Mouse (Mus musculus) granulocyte monocyte progenitor cell, adult 5-6 weeks (primary cell): ENCODE measurements at regions not wholly inside any gene's neighbourhood (a gene's known extent, or its start where the extent isn't known, plus 50 kb on each side); places are given as distances from the start of the nearest gene placed in this dataset.

ENCODE experiments used
- ATAC-seq: replicated peaks from 2 replicates; pipeline ENCODE4 v1.8.0; 2016; ENCODE audit warnings: mild to moderate bottlenecking, moderate TSS enrichment, inconsistent platforms; ENCODE audit not compliant: poor library complexity, severe bottlenecking

DNA sequence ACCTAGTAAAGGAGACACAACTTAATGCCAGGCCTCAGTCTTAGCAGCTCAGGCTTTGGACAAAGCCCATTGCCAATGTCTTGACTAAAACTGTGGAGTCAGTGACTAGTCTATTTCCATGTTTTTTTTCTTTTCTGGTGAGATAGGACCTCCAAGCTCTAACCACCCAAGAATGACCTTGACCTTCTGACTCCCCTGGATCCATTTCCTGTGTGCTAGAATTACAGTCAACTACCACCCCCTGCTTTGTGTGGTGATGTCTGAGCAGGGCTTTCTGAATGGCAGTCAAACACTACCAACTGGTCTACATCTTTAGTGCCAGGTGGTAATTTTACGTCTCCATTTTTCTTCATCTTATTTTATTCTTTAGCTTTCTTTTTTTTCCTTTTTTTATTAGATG is 51.3 kb upstream of the Rnf138rt1 start:
- ATAC-seq, result no peak

DNA sequence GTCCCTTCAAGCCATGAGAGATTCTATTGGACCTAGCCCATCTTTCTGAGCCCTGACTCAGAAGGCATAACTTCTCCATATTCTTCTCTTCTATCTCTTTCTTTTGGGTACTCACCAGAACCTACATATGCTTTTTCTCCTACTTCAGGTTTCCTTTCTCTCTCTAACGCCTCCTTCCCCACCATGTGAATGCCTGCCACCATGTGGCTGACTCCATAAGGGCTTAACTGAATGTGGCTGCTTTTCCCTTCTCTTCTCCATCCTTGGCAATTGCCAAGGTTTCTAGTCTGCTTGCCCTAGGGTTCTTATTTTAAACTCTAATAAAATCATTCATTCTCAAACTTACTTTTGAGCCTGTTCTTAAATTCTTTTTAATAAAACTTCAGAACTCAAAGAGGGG is 53.7 kb upstream of the Rnf138rt1 start:
- no peak for ATAC-seq

DNA sequence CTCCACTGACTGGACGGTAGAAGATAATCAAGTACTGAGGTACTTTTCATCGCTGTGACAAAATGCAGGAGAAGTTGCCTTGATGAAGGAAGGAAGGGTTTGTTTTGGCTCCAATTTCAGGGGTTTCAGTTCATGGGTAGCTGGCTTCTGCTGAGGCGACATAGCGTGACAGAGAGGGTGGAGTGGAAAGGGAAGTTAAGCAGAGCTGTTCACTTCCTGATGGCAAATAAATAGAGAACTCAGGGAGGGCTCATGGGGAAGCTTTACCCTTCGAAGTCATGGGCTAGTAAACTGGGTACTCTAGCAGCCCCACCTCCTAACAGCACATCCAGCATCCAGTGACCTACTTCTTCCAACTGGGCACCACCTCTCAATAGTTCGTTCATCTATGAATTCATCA is 61.2 kb upstream of the Rnf138rt1 start:
- ATAC-seq, result peak; percentile 77

DNA sequence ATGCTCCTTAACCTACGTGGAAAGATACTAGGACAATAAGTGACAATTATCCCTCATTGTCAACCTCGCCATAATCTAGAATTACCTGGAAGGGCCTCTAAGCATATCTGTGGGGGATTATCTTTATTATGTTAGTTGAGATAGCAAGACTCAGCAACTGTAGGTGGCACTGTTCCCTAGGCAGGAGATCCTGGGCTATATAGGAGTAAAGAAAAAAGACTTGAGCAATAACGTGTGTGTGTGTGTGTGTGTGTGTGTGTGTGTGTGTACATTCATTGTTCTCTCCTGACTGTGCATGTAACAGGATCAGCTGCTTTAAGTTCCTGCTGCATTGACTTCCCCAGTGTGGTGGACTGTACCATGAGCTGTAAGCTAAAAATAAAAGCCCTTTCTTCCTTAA is 66.3 kb upstream of the Rnf138rt1 start:
- ATAC-seq, result peak; percentile 99

DNA sequence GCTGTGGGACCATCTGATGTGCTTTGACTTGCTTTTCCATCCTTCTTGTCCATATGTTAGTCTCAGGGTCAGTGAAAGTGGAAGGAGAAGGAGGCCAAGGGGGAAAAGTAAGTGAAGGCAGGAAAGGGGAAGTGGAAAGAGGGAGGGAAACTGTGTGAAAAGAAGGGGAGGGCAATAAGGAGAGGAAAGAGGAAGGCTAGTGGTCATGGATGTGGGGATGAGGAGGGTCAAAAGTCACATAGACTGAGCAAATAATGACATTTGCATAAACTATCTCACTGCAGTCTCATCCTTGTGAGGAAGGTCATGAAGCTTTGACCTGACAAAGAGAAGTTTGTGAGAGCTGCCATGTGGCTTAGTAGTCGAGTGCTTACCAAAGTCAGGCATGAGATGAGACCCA is 63.4 kb upstream of the Ap1s2 start:
- ATAC-seq, result peak; percentile 99

DNA sequence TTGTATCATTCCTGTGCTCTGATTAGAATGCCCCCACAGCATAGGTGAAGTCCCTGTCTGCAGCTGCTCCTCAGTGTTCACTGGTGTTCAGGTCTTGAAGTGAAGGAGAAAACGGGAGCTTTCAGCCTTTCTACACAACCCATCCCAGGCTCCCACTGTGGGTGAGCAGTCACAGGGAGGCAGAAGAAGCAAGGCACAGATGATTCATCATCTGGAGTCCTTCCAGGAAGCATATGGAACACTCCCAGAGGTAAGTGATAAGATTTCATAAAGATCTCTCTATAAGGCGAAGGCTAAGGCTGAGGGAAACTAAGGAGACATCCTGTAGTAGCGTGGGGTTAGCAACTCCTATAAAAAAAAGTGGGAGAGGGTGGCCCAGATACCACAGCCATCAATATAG is 61.9 kb upstream of the Ap1s2 start:
- no peak for ATAC-seq

DNA sequence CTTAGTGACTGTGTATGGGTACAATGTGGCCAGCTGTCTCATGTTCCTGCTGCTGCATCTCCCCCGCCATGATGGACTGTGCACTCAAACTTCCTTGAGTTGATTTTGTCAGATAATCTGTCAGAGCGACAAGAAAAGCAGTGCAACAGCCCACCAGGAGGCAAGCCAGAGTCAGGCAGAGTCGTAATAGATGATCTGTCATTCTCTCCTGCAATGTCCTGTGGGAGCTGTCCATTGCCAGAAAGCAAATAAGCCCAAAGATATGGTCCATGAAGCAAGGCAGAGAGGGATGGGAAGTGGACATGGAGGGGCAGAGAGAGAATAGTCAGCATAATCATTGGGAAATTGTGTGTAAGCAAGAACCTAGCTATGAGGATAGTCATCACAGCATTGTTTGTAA is 61.2 kb upstream of the Ap1s2 start:
- ATAC-seq, result no peak

DNA sequence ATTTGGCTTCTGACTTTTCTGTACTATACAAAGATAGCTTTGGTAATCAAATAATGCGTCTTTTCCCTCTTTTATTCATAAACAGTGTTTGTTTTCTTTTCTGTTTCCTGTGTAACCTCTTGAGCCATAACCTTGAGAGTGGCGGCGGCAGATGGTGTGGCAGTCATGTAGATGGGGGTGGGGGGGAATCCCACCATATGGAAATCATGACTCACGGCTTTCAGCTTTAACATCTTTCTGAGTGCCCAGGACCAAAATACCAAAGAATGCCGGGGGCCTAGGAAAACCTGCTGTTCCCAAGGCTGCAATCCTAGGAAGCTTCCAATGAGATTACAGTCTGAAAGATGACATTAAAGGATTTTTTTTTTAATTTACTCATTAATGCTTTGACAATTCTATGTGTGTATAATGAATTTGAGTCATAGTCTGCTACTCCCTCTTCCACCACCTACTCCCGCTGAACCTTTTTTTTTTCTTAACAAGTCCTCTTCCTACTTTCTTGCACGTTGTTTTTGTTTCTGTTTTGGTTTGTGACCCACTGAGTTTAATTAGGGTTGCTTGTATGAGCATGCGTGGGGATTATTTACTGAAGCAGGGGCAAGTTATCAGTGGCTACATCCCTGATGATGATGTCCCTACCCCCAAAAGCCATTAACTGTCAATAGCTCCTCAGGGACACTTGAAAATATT is 60.2 kb upstream of the Ap1s2 start:
- ATAC-seq, result no peak

DNA sequence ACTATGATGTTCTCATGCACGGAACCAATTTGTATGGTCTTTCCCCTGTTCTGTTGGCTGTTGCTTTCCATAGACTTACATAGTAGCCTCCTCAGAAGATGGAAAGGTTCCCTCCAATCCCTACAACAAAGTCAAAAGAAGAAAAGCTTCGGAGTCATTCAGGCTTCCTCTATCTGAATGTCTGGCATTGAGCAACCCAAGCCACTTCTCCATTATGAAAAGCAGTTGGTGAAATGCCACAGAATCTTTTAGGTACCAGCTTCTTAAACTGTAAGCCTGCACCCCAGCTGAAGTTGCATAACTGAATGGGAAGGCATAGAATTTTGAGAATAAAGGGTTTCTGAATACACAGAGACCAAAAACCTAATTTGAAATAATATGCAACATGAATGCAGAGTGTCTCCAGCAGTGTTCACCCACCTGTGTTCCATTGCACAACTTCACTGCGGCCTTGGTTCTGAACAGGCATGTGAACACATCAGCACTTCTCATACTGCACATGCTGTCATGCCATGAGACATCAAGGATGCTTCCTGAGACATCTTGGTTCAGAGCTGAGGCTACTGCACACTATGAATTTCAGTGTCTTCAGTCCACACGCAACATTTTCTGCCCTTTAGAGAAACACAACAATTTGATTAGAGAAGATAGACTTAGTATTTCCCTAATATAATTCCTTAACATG is 57.8 kb upstream of the Ap1s2 start:
- peak; percentile 91 for ATAC-seq

DNA sequence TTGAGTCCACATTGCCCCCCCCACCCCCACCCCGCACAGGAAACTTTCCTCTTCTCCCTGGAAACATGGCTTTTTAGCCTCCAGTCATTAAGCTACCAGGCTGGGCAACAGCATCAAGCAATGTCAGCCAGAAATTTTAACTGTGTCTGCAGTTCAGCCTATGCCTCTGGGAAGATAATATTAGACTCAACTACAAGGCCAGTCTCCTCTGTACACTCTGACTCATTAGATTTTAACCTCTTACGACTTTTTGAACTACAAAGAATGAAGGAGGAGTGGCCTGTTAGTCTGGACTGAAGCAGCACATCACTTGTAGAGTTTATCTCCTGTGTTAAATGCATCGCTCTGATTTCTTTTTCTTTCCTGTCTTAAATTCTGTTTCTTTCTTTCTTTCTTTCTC is 50.3 kb upstream of the Ap1s2 start:
- no peak for ATAC-seq
